Mouse (Mus musculus) liver, embryonic 14.5 days (tissue): ENCODE results near the gene Cfap54.

Experiments used
- CTCF ChIP-seq: IDR thresholded peaks from 2 replicates; pipeline ENCODE4 v1.5.1; 2016; ENCODE audit warnings: antibody characterized with exemption, low read depth, control low read depth
- EP300 ChIP-seq: IDR thresholded peaks from 2 replicates; pipeline ENCODE4 v1.6.1; 2016; ENCODE audit warnings: antibody characterized with exemption, low read depth

DNA sequence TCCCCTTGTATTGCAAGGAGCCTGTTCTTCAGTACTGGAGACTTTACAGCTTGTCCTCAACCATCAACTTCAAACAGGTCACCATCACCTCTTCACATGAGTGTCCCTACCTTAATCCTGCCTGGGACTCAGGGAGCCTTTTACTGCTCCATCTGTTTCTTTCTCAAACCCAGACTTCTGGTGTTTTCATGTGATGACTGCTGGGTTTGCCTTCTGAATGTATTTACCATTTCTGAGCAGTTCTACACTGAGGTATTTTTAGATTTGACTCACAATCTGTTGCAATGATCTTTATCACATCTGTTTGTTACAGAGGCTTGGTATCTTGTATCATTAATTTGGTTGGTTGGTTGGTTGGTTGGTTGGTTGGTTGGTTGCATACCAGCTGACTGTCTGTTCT, 88.9 kb downstream of the Cfap54 start:
- no peak for TF ChIP-seq CTCF
- TF ChIP-seq EP300, result no peak
